Mouse (Mus musculus): ENCODE results near the gene Rev1. TPM values are rescaled to one million over a fixed set of nuclear protein-coding genes. Genes with fewer than 3 reads are reported as not detected.

Gene Rev1
- total and polyA plus RNA-seq, 3 experiments, result 22.9 to 25.7 (median 23.4) TPM

DNA sequence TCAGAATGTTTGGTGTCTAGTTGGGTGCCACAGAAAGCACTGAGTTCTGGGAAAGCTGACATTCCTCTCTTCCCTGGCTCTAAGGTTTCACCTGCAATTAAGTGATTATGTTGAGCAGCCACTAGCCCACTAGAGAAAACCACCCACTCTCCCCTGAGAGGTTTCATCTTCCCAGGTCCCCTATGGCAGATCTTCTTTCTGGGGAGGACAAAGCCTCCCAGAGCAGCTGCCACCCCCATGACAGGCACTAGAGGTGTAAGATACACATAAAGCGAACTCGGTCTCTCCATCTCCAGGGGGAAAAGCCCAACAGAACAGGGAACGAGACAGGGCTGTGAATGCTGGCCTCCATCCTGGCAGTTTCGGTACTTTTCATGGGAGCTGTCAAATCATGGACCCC, 42.3 kb upstream of the Rev1 start:
- H3K9ac ChIP-seq (ENCODE audit: insufficient read depth, low read depth), result no peak overlapping the region
- H3K4me1 ChIP-seq (ENCODE audit: control insufficient read depth in 1 of 2, insufficient read depth in 2 of 2), result peaks cover 0 to 8% of the 10 kb centered on the region in 2 experiments; a peak in 2 of 4 replicates
- peaks cover 2% of the 10 kb centered on the region for H3K27me3 ChIP-seq (replicated peaks)
- no peak overlapping the region for H3K4me3 ChIP-seq (replicated peaks in 1 of 3; ENCODE audit: low read depth in 2 of 3, low read length in 2 of 3, poor library complexity in 1 of 3)
- H3K4me2 ChIP-seq (ENCODE audit: insufficient read depth, low read depth, poor library complexity, severe bottlenecking), result no peak overlapping the region
- no peaks in the 10 kb centered on the region for H3K79me2 ChIP-seq (replicated peaks; ENCODE audit: control insufficient read depth, extremely low read depth, insufficient read depth, poor library complexity, severe bottlenecking)
- peaks cover 0 to 10% of the 10 kb centered on the region in 2 experiments for H3K36me3 ChIP-seq (replicated peaks in 1 of 2; ENCODE audit: control insufficient read depth in 1 of 2, insufficient read depth in 1 of 2, low read length in 1 of 2)
- no peak overlapping the region for H3K27ac ChIP-seq (ENCODE audit: insufficient read depth, low read depth)
- in situ Hi-C loops (cut with MboI; ENCODE audit: low pct_ligation_motif_present, low pct_unique_long_range_greater_than_20kb, low sequenced_read_pairs) (no loop called here), dilution Hi-C loops (cut with MboI; ENCODE audit: extremely low pct_ligation_motif_present, extremely low pct_unique_long_range_greater_than_20kb, low sequenced_read_pairs) (no loop called here)
- H3K9me3 ChIP-seq (replicated peaks; ENCODE audit: low read length), result no peaks in the 10 kb centered on the region
- TF ChIP-seq TCF12 (IDR thresholded peaks at IDR 0.05; ENCODE audit: low read depth, low read length) (no peak), PAX5 (IDR thresholded peaks at IDR 0.05; ENCODE audit: low read length) (no peak), ZNF384 (IDR thresholded peaks at IDR 0.05; ENCODE audit: low read depth, low read length) (no peak), KAT2A (IDR thresholded peaks at IDR 0.05; ENCODE audit: insufficient replicate concordance, low read length) (no peak), RAD21 (IDR thresholded peaks at IDR 0.05; ENCODE audit: low read depth, low read length) (no peak), MYC (IDR thresholded peaks at IDR 0.05; ENCODE audit: low read depth, low read length) (no peak), MAFK (IDR thresholded peaks at IDR 0.05; ENCODE audit: insufficient replicate concordance, low read length) (no peak), ETS1 (conservative IDR thresholded peaks at IDR 0.05; ENCODE audit: low read depth, low read length) (no peak), MAX (IDR thresholded peaks at IDR 0.05; ENCODE audit: low read length) (no peak), RCOR1 (conservative IDR thresholded peaks at IDR 0.05; ENCODE audit: low read depth, low read length) (no peak), MEF2A (IDR thresholded peaks at IDR 0.05; ENCODE audit: borderline replicate concordance, low read depth, low read length) (no peak), EP300 (IDR thresholded peaks at IDR 0.05; ENCODE audit: low read length) (no peak), ELF1 (IDR thresholded peaks at IDR 0.05; ENCODE audit: low read depth, low read length) (no peak), CTCF (conservative IDR thresholded peaks at IDR 0.05 in 1 of 2, IDR thresholded peaks at IDR 0.05 in 1 of 2; ENCODE audit: low read depth in 2 of 2, low read length in 2 of 2) (no peak), HCFC1 (IDR thresholded peaks at IDR 0.05; ENCODE audit: low read depth, low read length) (no peak), GABPA (IDR thresholded peaks at IDR 0.05; ENCODE audit: insufficient replicate concordance, low read depth, low read length) (no peak)
- no peak for DNase-seq (ENCODE audit: extremely low read depth)

DNA sequence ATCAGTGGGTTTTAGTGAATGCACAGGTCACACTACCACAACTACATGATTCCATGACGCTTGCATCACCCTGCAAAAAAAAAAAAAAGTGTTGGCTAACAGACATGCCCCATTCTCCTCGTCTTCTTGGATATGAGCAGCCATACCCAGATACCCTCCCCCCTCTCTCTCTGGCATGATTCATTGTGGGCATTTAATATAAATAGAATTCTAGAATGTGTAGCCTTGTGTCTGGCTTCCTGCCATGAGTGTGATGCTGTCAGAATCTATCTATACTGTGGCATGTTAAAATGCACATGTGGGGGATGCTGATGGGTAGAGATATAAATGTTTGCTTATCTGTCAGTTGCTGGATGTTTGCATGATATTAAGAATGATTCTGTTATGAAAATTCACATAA, 36.1 kb upstream of the Rev1 start:
- Histone ChIP-seq H3K9me3 (replicated peaks; ENCODE audit: low read length) (no peaks in the 10 kb centered on the region), H3K9ac (ENCODE audit: insufficient read depth, low read depth) (no peak overlapping the region), H3K4me3 (replicated peaks in 1 of 3; ENCODE audit: low read depth in 2 of 3, low read length in 2 of 3, poor library complexity in 1 of 3) (no peak overlapping the region), H3K27me3 (replicated peaks) (peaks cover 2% of the 10 kb centered on the region), H3K4me1 (ENCODE audit: control insufficient read depth in 1 of 2, insufficient read depth in 2 of 2) (peaks cover 0 to 7% of the 10 kb centered on the region in 2 experiments; a peak in 2 of 4 replicates), H3K27ac (ENCODE audit: insufficient read depth, low read depth) (no peak overlapping the region), H3K79me2 (replicated peaks; ENCODE audit: control insufficient read depth, extremely low read depth, insufficient read depth, poor library complexity, severe bottlenecking) (no peaks in the 10 kb centered on the region), H3K4me2 (ENCODE audit: insufficient read depth, low read depth, poor library complexity, severe bottlenecking) (no peak overlapping the region), H3K36me3 (replicated peaks in 1 of 2; ENCODE audit: control insufficient read depth in 1 of 2, insufficient read depth in 1 of 2, low read length in 1 of 2) (no peaks in the 10 kb centered on the region)
- dilution Hi-C loops (cut with MboI; ENCODE audit: extremely low pct_ligation_motif_present, extremely low pct_unique_long_range_greater_than_20kb, low sequenced_read_pairs), result no loop called here
- TF ChIP-seq BHLHE40 (IDR thresholded peaks at IDR 0.05; ENCODE audit: low read depth, low read length) (no peak), HCFC1 (IDR thresholded peaks at IDR 0.05; ENCODE audit: low read depth, low read length) (no peak), KAT2A (IDR thresholded peaks at IDR 0.05; ENCODE audit: insufficient replicate concordance, low read length) (no peak)
- DNase-seq (ENCODE audit: extremely low read depth), result no peak
- in situ Hi-C loops (cut with MboI; ENCODE audit: low pct_ligation_motif_present, low pct_unique_long_range_greater_than_20kb, low sequenced_read_pairs), result no loop called here

All from CH12.LX (cell line).